Mouse (Mus musculus): Measurements from ENCODE around the gene Crygs.

- TF ChIP-seq CTCF (IDR thresholded peaks at IDR 0.05; ENCODE audit: low read depth) (no peak), EP300 (IDR thresholded peaks at IDR 0.05; ENCODE audit: low read depth) (no peak)
These were observed 20.1 kb downstream of the Crygs start for GRCm38 (mm10) chr16:22791235-22791634.

Data from liver, embryonic 14.5 days (tissue).